Mouse (Mus musculus): ENCODE measurements around the gene Nfkb1.

Gene Nfkb1

GRCm38 (mm10) chr3:135665777-135666259 is 25.5 kb downstream of the Nfkb1 start:
- no peak for DNase-seq

DNA sequence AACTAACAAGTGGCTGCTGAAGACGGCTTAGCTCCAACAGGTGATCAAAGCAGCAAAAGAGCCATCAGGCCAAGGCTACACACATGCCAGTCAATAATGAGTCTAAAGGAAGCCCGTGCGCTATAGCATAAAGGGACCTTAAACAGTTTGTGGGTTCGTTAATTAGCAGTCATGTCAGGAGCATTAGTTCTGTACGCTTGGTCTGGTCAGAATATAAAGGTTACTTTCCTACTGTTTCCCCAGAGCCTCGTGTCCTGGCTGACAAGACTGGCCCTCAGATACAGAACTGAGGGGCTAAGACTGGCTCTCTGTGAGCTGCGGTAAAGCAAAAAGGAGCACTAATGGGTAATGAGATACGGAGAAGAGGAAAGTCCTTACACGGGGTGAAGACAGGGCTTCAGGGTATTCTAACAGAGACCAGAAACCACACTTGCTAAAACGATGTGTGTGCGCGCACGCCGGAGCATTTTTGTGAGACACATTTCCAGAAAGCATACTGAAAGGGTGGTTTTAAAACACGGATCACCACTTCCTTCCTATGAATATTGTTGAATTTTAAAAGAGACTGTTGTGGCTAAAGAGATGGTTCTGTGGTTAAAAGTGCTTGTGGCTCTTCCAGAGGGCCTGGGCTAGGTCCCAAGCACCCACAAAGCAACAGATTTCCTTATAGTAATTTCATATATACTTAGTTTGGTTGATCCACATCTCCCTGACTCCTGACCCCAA is 29.0 kb downstream of the Nfkb1 start:
- no peak for DNase-seq

- no peak for DNase-seq
Observed at GRCm38 (mm10) chr3:135661707-135662106, 29.6 kb downstream of the Nfkb1 start.

DNA sequence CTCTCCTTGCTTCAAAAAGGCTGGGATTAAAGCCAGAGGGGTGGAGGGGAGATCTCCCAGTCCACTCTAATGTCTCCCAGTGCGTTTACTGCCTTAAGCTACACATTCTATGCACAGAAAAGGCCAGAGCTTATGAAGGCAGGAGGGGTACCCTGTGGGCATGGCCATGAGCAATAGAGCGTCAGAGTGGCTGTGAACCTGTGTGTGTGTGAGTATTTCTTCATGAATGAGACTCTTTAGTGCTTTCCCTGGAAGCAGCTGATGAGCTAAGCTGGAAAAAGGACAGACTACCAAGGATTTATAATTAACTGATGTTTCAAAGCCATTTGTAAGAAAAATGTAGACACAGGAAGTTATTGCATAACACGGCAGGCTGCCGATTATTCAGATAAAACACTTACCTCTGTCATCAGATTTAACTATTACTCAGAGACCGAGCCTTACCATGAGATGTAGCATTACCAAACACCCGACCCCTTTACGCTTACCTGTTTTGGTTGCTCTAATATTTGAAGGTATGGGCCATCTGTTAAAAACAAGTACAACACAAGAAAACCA is 32.7 kb downstream of the Nfkb1 start:
- DNase-seq = no peak

GRCm38 (mm10) chr3:135656156-135656555 is 35.2 kb downstream of the Nfkb1 start:
- no peak for DNase-seq

DNA sequence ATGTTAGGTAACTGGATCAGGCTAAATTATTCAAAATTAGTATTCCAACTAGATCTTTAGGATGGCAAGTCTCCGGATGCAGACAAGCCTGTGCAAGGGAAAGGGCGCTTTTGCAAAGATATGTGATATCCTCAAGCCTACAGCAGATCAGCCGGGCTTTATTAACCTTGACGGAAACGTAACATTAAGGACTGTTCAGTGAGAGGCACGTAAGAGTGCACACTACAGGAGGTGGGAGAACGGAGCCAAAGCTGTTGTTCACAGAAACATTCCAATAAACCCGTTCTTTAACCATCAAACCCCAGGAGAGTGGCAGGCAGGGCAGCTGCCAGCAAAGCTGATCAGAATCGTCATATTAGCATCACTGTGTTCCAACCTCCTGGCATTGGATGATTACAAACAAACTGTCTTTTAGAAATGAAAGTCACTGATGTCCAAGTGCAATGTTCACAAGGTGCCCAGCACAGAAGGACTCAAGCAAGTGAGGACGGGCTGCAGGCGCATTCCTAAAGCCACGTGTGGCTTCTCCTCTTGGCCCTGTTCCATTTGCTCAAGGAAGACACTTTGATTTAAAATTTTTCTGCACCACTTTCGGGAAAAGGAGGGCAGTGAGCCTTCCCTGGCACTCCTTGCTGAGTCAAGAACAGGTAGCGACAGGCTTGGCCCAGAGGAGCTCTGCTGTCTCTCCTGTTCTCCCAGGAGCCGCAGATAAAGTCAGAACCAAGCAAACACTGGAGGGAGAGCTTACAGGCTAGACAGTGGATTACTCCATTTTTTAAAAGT is 40.4 kb downstream of the Nfkb1 start:
- DNase-seq = no peak

DNA sequence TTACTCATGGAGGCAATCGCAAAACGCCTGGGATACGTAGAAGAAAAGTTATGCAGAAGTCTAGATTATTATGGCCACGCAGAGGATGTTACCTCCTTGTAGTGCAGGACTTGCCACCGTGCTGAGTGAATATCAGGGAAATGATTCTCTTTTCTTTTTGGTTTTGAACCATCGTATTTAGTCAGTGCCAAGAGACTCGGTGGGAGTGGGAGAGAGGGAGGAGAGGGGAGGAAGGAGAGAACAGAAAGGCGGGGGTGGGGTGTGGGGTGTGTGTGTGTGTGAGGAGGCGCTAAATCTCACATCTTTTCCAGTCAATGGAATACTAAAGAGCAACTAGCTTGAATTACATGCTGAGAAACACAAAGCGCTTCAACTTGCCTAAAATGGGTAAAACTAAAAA is 41.5 kb downstream of the Nfkb1 start:
- DNase-seq = no peak

GRCm38 (mm10) chr3:135648501-135648900 is 42.8 kb downstream of the Nfkb1 start:
- DNase-seq = no peak

DNA sequence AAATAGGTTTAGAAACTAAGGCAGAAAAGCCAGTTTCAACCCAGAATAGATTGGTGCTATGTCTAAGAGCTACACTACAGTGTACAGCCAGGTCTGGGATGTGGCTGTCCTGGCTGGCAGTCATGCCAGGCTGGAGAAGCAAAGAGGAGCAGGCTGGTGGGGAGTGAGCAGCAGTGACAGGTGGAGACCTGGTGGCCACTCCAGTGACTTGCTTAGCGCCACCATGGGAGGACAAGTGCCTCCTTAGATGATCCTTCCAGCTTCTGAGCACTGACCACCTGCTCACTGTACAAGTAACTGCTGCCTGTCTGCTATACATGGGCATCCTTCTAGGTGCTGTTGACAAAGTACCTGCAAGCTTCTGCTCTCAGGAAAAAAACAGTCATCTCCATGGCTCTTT is 44.7 kb downstream of the Nfkb1 start:
- DNase-seq = no peak

- DNase-seq = no peak
Observed at GRCm38 (mm10) chr3:135644971-135645370, 46.4 kb downstream of the Nfkb1 start.

- no peak for DNase-seq
Observed at GRCm38 (mm10) chr3:135641623-135641915, 49.8 kb downstream of the Nfkb1 start.

GRCm38 (mm10) chr3:135640856-135641622 is 50.3 kb downstream of the Nfkb1 start:
- DNase-seq = no peak

GRCm38 (mm10) chr3:135640203-135640602 is 51.1 kb downstream of the Nfkb1 start:
- no peak for DNase-seq

DNA sequence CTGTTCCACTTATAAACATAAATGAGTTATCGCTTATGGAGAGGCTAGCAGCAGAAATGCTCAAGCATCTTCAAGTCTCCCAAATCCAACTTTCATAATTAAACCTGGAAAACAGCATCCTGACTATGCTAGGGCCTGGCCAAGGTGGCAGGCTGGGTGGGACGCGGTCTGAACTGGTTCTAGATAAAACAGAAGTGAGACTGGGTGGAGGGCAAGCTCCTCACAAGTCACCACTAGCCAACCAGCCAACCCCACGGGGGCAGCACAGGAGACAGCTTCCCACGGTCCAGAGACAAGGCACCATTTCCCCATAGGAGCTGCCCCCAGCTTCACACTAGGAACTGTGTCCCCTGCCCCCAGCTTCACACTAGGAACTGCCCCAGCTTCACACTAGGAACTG is 53.8 kb downstream of the Nfkb1 start:
- DNase-seq = no peak

DNA sequence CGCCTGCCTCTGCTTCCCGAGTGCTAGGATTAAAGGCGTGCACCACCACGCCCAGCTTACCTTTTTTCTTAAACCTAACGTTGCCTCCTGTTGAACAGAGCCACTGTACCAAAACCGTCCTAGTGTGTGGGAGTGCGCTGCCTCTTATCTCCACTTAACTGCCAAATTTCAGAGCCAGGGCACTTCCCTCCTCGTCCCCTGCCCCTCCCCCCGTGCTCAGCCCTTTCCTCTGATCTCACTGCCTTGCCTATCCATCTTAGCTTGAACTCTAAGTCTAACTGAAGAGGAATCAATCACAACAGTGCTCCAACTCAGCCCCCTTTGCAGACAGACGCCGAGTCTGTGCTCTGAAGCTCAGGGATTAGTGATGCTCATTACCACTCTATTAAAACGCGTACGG is 54.9 kb downstream of the Nfkb1 start:
- DNase-seq = no peak

DNA sequence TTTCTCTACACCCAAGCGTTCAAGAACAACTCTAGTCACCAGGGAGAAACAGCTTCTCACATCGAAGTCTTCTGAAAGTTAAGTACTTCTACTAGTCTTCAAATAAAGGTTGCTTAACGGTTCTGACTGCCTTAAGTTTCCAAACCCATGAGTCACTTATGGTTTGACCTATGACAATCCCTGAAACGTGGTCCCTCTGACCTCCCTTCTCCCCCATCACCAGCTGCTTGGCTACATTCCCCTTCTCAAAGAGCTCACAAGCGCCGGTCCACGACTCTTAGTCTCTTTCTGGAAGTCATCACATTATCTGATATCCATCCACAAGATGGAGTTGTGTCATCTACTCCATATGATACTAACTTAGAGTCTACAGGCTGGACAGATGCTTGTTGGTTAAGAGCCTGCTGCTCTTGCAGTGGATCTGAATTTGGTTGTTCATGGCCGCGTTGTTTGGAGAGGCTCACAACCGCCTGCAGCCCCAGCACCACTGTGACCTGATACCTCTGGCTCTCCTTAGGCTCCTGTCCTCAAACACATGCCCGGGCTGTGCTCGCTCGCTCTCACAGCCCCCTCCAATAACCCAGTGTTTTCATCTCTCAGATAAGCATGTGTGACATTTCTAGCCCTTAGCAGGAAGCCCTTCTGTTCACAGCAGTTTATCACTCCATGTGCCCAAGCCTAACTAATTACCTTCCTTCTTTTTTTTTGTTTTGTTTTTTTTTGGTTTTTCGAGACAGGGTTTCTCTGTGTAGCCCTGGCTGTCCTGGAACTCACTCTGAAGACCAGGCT is 55.5 kb downstream of the Nfkb1 start:
- DNase-seq = no peak

DNA sequence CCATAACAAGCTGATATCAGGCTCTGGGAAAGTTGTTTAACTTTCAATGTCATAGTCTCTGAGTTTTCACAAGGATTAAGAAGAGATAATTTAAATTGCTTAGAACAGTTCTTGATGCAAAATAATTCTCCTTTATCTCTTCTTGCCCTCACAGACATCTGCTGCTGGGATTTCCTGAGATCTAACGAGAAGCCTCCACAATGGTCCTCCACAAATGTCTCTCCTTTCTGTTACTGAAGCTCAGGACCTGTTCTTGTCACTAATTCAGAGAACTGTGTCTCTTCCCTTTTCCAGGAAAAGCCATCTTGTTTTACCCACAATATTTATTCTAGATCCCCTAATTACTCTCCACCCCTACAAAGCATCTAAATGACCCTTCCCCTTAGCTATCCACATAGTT is 56.3 kb downstream of the Nfkb1 start:
- no peak for DNase-seq

GRCm38 (mm10) chr3:135634275-135634674 is 57.1 kb downstream of the Nfkb1 start:
- no peak for DNase-seq

- DNase-seq = no peak
Observed at GRCm38 (mm10) chr3:135631856-135632255, 59.5 kb downstream of the Nfkb1 start.

GRCm38 (mm10) chr3:135631096-135631457 is 60.3 kb downstream of the Nfkb1 start:
- DNase-seq = no peak

DNA sequence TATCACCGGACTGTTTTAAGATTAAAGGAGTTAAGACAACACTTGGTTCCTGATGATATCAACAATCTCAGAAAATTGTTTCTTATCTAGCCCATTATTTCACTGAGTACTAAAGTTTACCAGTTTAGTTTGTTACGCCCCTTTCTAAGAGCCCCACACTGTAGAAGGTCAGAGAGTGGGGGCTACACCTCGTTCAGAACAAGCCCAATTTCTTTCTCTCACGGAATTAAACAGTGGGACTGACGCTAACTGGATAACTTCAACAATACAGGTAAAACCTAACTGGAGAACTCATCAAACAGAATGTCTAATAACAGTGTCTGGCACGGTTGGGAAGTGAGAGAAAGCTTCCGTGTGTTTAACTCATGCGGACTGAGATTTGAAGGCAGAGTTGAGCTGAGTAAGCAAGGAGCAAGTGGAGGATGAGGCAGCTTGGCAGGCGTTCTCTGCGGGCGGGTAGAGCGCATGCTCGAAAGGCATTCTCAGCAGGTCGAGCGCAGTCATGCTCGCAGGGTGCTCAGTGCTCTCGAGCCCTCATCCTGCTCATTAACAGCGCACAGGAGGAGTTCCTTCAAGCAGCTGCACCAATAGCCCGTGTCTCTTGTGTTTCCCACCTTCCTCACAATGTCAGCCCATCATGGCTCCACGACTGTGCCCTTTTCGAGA is 60.8 kb downstream of the Nfkb1 start:
- DNase-seq = peak; percentile 42

DNA sequence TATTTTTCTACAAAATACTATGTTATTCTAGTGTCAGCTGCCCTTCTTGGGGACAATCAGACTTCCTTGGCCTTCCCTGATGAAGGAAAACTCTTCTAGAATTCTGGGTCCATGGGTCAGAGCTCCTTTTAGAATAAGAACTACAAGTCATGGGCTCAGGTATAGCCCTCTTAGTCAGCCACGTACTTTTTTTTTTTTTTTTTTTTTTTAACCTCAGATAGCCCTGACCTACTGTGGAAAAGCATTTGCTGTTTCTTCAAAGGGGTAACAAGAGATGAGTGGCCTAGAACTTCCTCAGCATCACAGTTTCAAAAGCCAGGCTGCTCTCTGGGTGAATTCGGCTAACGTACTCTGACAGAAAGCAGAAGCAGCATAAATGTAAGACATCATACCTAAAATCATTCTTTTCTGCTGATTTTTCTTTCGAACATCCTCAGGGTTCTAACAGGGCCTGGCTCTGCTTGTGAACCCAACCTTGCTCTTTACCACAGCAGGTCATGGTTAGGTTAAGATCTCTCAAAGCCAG is 61.5 kb downstream of the Nfkb1 start:
- no peak for DNase-seq

All from layer of hippocampus, adult 9-11 months (tissue).